Mouse (Mus musculus) gastrocnemius, postnatal 36 days (tissue): ENCODE data around the gene Kcnh1. TPM values are rescaled to one million over a fixed set of nuclear protein-coding genes. Genes with fewer than 3 reads are reported as not detected.

Experiments
- DNase-seq, 2 experiments: peaks; one replicate each; pipeline ENCODE4 v3.0.0; 2022
- intact Hi-C: fragments of 180-260 bp; cut with DNase I; formaldehyde crosslinking; loops from one replicate; pipeline ENCODE4 v1.15.1; 2025
- total RNA-seq, 2 experiments: library from RNA; stranded (reverse); gene quantifications; 2 replicates each; pipeline ENCODE4 v1.2.3; 2021

The Kcnh1 gene
- total RNA-seq, 2 experiments from 2014 or later: not detected

DNA sequence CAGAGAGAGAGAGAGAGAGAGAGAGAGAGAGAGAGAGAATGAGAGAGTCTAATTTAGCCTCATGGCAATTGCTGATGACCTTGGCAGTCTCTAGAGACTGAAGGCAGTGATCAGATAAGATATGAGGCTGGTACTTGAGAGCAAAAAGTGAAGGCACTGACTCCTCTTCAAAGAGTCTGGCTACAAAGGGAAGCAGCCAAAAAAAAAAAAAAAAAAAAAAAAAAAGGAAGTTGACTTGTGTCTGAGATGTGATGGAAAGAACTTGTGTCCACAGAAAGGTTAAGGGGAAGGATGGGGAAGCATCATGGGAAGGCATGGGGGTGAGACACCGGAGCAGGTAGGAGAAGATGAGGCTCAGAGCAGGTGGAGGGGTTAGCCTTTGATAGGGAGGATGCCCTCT is 75.1 kb downstream of the Kcnh1 start:
- intact Hi-C loops: no loop called here
- DNase-seq: no peak

DNA sequence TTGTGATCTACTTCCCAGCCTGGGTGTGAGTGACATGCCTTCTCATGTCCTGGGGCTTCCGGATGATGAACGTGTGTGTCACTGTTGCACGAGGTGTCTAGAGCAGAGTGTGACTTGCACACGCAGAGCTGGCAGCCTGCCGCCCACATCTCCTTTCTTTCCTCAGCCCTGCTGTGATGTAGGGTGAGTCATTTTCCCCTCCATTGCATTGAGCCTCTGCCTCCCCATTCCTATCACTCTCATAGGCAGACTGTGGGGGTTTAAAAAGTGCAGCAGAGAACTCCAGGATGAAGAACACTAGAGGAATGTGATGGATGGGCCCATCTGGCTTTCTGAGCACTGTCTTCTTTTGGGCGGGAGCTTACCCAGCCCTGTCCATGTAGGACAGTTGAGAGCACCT is 76.4 kb downstream of the Kcnh1 start:
- no peak for DNase-seq
- intact Hi-C loops: no loop called here

DNA sequence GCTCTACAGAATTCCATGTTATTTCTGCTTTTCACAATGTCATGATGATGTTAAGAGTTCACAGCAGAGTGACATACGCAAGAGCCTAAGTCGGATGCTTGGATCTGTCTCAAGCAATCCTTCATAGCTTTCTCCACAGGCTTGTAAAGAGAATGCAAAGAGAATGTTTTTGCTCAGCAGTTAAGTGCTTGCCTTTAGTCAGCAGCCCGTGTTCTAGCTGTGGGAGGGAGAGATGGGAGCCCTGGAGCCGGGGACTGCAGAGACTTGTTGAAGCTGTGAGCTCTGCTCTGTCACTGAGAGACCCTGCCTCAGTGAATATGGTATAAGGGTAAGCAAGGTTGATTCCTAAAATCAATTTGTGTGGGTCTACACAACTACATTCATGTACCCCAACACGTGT is 78.3 kb downstream of the Kcnh1 start:
- no peak for DNase-seq
- intact Hi-C loops: no loop called here

DNA sequence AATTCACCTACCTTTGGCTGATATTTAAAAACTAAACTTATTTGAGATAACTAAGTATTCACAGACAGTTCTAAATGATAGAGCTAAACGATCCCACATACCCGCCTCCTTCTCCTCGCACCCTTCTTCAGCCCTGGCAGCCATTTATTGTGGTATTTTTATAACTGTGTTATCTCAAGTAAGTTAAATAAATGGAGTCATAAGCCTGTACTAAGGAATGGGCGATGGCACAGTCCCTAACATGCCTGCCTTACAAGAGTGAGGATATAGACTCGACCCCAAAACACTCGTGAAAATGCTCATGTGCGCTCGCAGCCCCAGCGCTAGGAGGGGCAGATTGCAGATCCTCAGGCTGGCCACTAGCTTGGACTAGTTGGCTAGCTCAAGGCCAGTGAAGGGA is 79.3 kb downstream of the Kcnh1 start:
- DNase-seq: no peak
- intact Hi-C loops: no loop called here

DNA sequence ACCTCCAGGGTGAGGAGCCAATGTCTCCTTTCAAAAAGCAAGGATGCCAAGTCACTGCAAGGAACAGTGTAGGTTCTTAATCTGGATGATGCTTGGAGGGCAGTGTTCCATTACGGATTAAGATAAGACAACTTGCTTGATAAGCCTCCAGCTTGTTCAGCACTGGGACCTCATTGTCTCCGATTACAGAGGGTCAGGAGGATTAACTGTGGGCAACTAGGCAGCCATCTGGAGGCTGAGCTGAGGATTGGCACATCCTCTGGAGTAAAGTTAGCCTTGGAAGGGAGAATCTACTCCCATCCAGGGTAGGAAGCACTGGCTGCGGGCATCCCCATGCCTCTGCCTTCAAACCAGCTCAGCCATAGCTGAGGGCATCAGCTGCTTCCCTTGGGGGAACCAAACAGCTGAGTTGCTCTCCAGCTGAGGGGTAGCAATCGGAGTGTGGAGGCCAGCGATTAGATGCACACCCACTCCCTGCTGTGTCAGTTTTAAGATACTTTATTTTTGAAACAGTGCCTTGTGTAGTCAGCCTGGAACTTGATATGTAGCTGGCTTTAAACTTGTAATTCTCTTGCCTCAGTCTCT is 87.3 kb downstream of the Kcnh1 start:
- intact Hi-C loops: no loop called here

DNA sequence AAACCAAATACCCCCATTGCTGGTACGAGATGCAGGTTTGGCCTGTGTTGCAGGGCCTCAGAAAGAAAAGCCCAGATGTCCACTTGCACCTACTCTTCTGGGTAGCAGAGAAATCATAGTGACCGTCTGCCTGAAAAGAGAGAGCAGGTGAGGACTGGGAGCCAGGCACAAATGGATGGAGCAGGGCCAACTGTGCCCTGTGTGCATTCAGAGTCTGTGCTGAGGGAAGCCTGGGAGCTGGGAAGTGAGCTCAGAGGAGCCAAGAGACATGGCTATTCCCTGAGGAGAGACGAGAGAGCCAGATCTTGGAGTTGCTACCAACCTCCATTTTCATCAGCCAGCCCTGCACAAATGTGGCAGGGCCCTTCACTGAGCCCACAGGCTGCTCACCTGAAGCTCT is 93.8 kb downstream of the Kcnh1 start:
- intact Hi-C loops: no loop called here

More for the DNA sequence above, 87.3 kb downstream of the Kcnh1 start:
- DNase-seq: no peak

DNA sequence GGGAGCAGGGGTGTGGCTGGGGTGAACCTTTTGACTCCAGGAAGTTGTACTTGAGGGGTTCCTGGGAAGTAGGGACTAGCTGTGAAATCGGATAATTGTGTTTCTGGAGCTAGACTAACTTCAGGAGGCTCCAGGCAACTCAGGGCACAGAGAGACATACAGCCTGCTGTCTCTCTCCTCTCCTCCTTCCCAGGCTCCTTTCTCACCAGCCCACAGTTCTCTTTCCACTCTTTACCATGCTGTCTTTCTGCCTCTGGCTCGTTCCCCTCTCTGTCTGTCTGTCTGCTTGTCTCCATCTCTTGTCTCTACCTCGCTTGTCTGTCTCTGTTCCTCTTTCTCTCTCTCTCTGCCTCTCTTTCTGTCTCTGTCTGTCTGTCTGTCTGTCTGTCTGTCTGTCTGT is 94.4 kb downstream of the Kcnh1 start:
- no peak for DNase-seq
- intact Hi-C loops: no loop called here

More for the DNA sequence above, 93.8 kb downstream of the Kcnh1 start:
- DNase-seq: no peak

DNA sequence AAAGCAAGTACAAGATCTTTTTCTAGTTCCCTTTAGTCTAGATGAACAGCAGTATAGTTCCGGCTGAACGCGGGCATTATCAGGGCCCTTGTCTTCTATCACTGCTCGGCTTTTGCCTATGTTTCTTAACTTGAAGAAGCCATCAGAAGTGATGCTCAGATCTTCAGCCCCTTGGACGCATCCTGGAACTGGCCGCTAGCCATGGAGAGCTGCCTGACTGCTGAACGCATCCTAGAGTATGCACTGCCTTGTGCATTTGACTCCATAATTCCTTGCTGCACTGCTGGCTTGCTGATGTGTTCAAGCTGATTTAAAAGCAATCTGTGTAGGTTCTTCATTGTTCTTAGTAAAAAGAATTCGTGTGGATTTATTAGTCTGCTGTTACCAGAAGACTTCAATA is 97.9 kb downstream of the Kcnh1 start:
- intact Hi-C loops: no loop called here

DNA sequence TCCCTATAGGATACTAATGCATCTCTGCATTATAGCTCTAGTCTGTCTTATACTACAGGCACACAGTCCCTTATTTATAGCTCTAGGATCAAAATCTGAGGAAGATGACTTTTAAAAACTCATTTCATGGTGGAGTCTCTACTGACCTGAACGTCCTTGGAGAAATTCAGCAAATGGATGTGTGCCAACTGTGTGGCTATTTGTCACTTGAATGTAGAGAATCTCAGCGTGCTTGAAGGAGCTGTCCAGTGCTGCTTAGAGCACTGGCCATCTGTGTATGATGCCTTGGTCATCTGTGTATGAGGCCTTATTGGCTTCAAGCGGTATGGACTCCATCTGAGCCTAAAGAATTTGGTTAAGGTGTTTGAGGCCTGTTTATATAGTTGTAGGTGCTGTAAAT is 100.7 kb downstream of the Kcnh1 start:
- no peak for DNase-seq
- intact Hi-C loops: no loop called here

More for the DNA sequence above, 97.9 kb downstream of the Kcnh1 start:
- DNase-seq: no peak

DNA sequence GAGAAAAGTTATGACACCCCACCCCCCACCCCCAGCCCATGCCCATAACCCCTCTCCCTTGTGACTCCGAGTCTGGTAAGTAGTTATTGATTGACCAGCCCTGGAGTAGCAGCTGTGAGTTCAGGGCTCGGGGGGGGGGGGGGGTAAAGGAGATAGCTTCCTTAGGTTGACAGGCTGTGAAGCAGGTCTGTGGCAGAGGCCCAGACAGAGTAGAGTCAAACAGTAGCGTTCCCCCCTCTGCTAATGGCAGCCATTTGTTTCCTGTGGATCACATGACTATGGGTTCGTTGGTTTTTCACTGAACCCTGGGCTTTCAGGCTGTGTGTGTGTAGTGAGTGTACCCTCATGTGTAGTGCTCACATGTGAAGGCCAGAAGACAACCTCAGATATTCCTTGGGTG is 102.8 kb downstream of the Kcnh1 start:
- intact Hi-C loops: no loop called here
- DNase-seq: no peak

DNA sequence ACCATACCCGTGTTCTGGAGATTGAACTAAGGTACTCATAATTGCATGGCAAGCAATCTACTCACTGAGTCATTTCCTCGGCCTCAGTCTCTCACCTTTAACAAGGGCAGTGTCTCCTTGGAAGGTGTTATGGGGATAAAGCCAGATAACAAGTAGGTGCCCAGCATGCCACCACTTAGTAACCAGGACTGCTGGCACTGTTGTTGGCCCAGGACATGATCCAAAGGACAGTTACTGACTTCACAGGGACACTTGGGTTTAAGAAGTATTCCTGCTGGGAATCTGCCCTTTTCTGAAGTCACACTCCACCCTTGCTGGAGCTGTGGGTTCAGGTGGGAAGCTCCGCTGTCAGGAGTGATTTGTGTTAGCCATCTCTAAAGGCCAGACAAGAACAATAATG is 103.3 kb downstream of the Kcnh1 start:
- no peak for DNase-seq
- intact Hi-C loops: no loop called here

DNA sequence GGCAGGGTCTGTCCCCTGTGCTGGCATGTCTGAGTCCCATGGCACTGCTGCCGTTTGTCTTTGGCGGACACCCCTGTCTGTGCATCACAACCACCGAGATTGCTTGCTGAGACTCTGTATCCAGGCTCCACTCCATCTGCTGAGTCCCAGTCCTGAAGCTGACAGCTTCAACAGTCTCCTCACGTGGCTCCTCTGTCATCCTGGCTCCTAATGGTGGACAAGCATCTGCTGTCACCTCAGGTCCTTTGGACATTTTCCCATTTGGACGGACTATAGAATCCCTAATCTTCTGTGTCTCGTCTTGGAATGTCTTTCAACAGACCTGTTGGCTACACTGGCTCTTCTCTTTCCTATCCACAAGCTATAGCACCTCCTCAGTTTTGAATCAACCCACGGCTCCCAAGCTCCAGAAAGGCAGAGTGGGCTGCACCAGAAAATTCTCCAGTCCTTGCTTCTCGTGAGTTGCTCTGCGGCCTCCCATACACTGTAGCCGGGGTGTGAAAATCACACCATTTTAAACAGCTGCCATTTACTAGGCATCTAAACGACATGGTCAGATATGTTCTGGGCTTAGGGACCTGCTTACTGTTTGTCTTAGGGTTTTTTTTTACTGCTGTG is 104.8 kb downstream of the Kcnh1 start:
- DNase-seq: no peak
- intact Hi-C loops: no loop called here

DNA sequence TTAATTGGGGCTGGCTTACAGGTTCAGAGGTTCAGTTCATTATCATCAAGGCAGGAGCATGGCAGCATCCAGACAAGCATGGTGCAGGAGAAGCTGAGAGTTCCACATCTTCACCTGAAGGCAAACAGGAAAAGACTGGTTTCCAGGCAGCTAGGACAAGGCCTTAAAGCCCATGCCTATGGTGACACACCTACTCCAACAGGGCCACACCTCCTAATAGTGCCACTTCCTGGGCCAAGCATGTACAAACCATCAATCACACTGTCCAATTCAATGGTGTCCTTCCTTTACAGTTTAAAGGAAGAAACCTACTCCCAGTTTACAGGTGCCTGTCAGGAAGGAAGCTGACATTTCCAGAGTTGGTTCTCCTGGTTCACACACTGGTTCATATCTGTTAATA is 105.3 kb downstream of the Kcnh1 start:
- intact Hi-C loops: no loop called here
- DNase-seq: no peak

DNA sequence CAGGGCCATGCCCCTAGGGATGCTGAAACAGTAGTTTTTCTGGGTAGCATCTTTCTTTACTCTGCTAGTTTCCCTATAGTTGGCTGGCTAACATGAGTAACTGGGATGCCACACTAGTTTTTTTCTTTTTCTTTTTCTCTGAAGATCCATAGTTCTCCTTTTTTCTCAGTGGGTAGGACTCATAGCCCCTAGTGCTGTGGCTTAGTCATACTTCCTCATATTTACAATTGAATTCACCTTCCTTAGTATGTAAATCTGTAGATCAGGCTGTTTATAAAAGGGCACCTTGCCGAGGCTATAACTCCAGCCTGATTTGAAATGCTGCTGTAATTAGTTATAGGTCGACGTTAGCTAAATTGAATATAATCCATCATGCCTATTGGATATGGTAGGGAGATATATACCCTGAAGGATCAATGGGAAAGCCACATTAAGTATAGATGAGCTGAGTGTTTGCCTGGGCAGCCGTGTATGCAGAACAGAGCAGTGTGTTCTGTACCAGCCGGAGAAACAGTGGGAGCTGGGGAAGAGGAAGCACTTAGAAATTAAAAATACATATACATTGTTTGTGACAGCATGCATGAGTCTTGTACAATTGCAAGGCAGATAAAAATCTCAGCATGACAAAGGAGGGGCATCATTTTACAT is 107.0 kb downstream of the Kcnh1 start:
- no peak for DNase-seq
- intact Hi-C loops: no loop called here

DNA sequence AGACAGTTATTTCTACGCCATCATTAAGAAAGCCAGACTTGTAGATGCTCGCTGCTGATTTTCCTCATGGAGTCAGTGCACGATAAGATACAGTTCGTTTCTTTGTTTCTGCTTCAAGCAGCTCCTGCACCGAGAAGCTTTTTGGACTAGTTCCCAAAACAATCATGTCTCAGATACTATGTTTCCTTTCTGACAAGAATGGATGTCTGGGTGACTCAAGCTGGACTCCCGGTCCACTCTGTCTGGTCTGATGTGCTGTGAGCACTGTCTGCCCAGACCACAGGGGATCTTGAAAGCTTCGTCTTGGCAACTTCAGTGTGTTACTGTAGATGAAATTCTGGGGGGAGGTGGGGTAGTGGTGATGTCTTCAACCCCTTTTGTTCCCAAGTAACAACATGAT is 109.8 kb downstream of the Kcnh1 start:
- intact Hi-C loops: no loop called here
- DNase-seq: no peak

DNA sequence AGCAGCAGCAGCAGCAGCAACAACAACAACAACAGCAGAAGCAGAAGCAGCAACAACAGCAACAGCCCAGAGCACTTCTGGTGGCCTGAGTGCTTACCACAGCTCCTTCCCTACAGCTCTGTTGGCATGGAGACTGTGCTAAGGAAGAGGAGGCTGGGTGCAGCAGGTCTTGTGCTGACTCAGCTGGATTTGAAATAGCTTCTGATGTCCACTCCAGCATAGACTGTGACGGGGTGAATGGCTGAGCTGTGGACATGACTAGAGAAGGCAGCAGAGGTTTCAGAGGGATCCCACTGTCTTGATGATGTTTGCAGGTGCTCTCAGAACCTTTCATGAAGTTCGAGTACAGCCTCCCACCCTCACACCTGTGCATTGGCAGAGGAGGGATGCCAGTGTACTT is 113.0 kb downstream of the Kcnh1 start:
- DNase-seq: no peak
- intact Hi-C loops: no loop called here

DNA sequence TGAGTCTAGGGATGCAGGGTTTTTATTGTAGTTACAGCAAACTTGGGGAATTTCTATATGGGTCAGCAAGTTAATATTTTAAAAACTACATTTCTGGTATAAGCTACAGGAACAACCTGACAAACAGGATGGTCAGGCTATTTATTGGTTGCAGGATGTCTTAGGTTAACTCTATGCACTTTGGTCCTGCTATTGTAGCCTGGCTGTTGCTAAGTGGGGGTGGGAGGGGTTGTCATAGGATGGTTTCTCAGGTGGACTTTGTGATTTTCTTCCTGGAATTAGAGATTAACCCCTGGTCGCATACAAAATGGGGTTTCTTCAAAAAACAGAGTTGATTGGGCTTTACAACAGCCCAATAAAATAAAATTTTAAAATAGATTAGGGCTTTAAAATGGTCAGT is 114.6 kb downstream of the Kcnh1 start:
- no peak for DNase-seq
- intact Hi-C loops: no loop called here

DNA sequence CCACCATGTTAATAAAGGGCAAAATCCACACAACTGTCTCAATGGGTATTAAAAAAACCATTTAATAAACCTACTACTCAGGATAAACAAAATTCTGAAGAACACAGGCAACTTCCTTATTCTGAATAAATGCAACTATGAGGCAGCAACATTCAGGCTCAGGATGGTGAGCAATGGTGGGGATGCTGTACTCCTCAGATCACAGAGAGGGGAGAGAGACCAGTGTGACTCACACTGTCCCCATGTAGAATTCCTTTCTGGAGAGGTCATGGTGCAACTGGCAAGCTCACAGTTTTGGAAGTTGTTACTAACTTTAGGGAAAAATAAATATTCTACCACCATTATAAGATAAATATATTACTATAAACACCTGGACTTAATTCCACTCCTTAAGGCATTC is 116.5 kb downstream of the Kcnh1 start:
- intact Hi-C loops: no loop called here
- no peak for DNase-seq

DNA sequence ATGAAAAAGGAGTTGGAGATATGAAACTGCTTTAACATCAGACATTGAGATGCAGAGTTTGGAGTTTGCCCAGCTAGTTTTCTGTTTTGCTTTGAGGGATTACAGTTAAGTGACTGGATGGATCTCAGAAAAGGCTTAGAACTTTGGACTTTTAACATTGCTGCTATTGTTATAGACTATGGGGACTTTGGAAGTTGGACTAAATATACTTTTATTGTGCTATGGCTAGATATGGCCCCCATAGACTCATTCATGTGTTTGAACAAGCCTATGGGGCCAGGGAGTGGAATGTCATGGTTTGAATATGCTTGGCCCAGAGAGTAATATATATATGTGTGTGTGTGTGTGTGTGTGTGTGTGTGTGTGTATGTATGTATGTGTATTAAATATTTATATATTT is 120.7 kb downstream of the Kcnh1 start:
- DNase-seq: no peak
- intact Hi-C loops: no loop called here

DNA sequence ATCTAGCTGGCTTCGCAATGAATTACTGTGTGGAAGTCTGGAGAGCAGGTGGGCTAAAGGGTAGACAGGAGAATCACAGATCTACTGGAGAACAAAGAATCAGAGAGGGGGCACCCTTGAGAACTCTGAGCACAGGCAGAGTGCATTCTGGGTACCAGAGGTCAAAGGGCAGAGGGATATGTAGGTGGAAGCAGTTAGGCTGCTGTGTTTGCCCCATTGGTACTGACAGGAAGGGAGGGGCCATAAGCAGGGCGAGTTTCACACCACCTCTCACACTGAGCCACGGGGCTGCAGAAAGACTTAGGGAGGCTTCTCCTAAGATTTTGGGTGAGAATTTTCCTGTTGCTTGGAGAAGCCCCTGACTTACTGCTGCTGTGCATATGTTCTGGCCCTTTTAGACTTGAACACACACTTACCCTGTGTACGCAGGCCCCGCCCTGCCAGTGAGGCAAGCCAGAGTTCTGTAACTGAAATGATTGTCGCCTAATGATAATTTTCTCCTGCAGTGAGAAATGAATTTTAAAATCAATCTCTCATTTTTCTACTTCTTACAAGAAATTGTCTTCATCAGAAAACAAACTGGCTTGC is 121.4 kb downstream of the Kcnh1 start:
- intact Hi-C loops: no loop called here
- no peak for DNase-seq

DNA sequence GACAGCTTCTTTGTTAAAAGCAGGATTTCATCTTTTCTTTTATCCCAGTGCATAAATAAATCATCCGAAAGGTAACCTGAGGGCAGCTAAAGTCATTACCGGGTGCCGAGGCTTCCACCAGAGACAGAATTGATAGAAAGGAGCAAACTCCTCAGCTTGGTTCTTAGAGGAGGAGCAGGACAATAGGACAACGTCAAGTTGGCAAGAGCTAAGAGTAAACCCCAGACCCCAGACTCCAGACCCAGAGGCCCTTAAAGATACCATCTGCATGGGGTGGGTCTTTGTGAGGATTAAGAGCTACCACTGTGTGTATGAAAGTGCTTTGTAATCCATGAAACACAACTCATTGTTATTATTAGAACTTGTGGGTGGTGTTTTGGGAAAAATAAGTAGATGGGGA is 121.9 kb downstream of the Kcnh1 start:
- intact Hi-C loops: no loop called here
- no peak for DNase-seq

DNA sequence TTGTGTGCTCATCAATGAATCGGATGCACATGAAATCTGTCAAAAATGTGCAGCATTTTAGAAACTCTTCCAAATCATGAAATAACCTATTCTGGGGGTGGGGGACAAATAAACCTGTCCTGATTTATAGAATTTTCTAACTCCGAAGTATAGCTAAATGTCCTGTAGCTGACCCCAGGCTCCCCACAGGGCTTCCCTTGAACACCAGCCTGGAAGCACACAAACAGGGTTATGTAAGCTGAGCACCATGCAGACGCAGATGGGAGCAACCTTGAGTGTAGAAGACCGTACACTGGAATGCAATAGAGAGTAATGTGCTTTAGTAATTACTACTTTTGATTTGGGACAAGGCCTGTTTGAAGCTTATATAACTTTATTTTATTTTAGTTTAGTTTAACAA is 122.4 kb downstream of the Kcnh1 start:
- intact Hi-C loops: no loop called here
- no peak for DNase-seq
